Mouse (Mus musculus) retina, adult 2 months (tissue): ENCODE results near the gene Fank1.

Experiments used
- DNase-seq: peaks from one replicate; pipeline ENCODE4 v3.0.0-alpha.2; 2012; ENCODE audit warnings: low read depth, low spot score

The Fank1 gene

DNA sequence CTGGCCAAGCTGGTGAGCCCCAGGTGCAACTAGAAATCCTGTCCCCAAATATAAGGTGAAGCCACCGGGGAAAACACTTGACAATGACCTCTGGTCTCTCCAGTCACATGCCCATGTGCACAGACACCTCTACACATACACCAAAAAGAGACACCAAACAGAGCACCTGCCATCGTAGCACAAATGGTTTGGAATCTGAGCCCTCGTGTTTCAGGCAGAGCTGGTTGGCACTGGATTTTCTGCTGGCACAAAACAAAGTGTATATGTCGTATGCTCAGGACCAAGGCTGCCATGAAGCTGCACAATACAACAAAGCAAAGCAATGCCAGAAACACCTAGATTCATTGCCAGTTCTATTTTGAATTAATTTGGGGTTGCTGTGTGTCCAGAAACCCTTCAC is 8.6 kb upstream of the Fank1 start:
- DNase-seq, result no peak

DNA sequence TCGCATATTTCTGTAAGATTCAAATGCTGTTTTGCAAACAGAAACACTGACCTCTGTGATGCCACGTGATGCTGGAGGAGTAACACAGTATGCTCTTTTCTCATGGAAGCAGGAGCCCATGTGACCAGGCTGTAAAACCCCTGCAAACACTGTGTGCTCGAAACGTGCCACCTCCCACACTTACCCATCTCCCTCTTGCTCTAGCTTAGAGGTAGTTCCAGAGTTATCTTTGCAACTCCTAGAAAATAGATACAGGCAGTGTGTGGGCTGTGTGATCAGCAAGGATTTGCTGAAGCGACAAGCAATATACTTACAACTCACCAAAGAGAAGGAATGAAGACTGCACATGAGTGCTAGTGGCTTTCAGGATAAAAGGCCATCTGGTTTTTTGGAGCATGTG is 8.1 kb upstream of the Fank1 start:
- DNase-seq, result no peak

DNA sequence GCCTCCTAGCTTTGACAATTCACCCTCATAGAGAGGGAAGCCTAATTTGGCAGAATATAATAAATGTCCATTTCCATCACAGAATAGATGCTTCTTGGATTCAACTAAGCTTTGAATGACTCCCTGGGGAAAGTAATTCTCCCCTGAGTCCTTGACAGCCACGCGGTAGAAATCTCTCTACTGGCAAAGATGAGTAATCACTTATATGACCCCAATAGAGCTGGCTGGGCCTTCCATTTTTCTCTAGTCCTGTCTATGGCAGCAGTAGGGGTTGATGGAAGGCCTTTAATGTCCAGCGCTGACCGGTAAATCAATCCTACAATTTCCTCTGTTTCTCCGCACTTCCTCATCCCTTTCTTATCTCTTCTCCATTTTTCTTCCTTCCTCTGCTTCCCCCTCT is 1.5 kb upstream of the Fank1 start:
- DNase-seq, result no peak

DNA sequence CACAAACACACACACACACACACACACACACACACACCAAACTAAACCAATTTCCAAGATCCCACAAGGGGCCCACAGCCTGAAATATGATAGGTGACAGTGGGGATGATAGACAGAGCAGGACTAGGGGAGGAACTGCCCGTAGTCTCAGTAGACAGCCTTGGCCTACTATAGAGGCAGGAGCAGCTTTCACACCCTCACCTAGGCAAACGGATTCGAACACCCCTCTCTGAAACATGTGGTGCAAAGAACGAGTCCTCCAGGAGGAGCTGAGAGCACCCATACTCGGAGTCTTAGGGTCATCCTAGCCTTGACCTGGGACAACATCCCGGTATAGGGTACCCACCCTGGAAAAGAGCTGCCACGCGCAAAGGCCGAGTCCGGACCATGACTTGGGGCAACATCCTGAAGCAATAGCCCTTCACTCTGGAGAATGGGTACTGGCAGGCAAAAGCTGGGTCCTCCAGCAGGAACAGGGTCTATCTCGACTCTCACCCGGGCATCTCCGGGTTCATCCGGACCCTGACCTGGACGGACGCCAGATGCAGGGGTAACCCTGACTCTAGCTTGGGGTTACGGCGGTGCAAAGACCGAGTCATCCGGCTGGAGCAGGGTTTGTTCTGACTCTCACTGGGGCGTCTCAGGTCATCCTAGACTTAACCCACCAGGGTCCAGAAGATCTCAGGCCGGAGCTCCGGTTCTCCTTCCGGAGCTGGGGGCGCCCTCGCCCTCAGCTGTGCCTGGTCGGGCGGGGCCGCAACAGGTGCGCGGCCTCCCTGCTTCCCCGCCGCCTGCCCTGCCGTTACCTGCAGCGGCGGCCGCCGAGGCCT is 650 bp upstream of the Fank1 start:
- no peak for DNase-seq

DNA sequence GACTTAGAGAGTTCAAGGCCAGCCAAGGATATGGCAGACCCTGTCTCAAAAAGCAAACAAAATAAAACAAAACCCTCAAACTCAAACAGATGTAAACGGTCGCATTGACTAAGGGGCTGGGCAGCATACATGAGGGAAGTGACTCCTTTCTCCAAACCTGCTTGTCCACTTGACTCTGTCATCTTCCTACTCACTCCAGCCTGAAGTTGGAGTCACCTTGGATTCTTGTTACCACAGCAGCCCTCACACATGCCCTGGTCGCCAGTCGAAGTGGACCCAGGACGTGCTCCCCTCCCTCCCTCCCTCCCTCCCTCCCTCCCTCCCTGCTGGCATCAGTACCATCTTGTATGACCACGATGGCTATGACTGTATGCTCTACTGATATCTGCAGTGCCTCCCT is 4.9 kb downstream of the Fank1 start:
- DNase-seq, result no peak

DNA sequence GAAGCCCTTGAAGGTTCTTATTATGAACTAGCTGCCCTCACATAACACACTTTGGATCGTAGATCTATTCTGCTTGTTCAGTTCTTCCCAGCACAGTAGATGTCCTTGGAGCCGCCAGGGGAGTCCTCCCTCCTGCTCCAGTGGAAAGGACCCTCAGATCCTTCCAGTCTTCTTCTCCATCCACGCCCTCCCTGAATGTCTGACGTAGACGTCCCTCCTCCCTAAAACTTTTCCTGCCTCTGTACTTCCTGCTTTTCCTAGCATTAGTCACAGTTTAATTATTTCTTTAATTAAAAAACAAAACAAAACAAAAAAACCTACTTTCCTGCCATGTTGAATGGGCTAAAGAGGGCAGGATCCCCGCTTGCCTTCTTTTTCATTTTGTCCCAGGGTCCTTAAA is 5.3 kb downstream of the Fank1 start:
- DNase-seq, result no peak

DNA sequence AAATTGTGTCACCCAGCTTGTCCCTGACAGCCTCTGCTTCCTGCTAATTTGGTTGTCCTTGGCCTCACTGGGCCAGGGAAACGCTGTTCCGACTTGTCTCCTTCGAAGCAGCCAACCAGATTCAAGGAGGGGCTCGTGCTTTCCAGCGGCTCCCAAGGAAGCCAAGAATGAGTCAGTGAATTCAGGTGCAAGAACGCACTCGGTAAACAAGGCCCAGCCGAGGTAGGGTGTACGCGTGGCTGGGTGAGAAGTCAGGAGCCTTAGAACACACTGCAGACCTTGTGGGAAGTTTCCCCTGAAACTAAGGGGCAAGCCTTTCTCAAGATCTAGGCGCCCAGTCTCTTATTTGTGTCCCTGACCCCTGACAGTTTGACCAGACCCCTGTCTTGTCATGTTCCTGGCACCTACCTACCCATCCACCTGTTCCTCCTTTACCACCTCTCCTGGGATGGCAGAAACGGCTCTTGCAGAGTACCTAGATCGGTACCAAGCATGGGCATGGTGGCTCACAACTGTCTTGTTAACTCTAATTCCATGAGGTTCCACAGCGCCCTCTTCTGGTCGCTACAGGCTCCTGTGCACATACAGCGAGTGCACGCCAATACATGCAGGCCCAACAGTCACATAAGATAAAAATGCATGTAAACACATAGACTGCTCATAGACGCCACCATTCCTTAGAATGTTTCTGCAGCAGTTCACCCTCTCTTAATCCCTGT is 6.2 kb downstream of the Fank1 start, which contains the start of gene Dhx32:
TSS of gene Dhx32 (minus strand) at position 10 of the 719 bp plus-strand sequence.
- no peak for DNase-seq

DNA sequence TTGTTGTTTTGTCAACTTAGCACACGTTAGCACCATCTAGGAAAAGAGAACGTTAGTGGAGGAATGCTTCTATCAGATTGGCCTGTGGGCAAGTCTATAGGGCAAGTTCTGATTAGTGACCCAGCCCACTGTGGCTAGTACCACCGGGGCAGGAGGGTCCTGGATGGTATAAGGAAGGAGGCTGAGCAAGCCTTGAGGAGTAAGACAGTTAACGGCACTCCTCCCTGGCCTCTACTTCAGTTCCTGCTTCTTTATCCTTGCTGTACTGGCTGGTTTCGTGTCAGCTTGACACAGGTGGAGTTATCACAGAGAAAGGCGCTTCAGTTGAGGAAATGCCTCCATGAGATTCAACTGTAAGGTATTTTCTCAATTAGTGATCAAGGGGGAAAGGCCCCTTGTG is 10.9 kb downstream of the Fank1 start:
- no peak for DNase-seq

DNA sequence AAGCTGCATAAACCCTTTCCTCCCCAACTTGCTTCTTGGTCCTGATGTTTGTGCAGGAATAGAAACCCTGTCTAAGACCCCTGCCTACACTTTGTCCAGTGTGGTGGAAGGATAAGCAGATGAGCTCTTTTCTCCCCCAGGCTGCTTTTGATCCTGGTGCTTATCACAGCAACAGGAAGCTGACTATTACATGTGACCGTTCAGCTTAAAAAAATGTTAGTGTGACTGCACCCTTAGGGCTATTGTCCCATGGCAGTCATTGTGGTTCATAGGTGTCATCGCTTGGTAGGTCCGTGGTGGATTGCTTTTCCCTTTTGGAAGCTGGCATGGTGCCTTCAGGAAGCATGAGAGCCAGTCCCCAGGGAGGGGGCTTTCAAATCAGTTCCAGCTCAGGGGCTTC is 11.5 kb downstream of the Fank1 start:
- no peak for DNase-seq

DNA sequence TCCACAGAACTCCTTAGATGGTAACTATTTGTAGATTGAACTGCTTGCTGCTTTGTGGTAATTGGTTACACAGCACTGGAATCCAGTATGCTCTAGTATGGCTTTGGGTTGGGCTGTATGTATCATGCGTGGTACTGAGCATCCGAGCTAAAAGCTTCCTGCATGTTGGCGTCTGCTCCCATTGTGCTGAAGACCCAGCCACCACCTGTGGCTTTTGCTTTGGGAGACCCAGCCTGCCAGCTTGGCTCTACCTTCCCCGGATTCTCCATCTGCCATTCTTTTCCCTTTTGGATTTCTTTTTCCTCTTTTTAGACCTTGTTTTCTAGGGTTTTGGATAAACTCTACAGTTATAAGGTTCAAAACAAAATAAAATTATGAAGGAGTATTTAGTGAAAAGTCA is 13.5 kb downstream of the Fank1 start:
- DNase-seq, result no peak

DNA sequence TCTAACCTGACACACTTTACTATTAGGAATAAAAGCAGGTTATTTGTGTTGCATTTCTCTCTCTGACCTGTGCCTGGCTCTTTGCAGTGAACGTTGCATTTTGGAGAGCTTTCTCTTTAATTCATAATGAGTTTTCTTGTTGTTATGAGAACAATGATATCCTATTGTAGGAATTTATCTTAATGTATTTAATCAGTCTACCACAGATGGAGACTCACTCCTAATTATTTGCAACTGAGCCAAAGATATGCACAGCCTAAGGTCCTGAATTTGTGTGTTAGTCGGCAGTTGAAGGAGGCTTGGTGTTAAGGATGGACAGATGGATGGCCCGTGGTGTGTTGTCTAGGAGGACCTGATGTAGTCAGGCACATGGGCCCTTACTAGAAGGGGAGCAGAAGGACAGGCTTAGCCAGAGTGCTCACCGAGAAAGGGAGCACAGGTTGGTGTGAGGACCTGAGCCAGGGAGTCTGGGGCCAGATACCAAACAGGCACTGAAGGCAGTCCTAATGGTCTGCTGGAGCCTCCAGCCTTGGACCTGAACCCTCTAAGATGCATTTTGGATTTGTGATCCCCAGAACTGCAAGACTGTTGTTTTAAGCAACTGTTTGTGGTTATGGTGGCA is 14.1 kb downstream of the Fank1 start:
- no peak for DNase-seq

DNA sequence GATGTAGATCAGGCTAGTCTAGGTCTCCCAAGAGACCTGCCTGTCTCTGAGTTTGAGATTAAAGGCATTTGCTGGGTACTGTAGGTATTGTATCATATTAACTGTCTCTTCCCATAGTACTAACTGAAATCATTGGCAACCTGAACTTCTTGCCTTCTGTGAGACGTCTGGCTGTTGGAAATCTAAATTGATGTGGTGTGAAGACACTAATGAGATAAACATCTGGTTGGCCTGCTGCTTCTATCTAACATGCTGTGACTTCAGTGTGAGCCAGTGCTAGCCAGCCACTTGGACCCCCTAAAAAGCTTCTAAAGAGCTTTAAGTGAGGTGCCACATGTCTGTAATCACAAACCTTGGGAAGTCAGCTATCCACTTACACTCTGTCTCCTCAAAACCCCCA is 16.1 kb downstream of the Fank1 start:
- DNase-seq, result no peak

DNA sequence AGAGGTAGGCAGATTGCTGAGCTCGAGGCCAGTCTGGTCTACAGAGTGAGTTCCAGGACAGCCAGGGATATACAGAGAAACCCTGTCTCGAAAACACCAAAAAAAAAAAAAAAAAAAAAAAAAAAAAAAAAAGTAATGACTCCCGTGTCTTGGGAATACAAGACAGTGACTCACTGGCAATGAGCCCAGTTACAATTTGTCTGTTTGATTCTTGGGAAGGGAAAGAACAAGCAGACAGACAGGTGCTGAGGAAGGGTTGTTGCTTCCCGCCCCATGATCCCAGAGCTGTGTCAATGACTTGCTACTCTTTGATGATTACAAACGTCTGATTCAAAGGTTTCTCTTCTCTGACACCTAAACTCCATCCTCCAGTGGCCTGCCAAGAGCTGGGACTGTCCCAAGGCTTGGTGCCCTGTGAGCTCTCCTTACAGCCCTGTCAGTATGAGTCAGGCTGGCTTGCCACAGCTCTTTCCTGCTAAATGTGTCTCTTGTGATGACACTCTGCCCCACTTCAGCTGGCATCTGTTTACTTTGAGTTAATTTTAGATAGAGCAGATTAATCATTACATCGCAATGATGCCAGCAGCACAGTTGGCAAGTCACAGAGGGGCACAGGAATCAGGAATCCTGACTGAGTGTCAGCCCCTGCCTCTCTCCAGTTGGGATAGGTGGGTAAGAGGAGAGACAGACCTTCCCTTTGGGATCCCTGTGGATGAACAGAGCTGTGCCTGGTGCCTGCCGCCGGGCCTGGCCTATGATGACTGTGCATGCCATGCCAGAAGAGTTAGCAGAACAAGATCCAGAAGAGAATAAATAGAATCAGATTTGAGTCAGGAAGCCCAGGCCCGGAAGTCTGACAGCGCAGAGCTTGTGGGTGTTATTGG is 16.8 kb downstream of the Fank1 start:
- DNase-seq, result no peak

DNA sequence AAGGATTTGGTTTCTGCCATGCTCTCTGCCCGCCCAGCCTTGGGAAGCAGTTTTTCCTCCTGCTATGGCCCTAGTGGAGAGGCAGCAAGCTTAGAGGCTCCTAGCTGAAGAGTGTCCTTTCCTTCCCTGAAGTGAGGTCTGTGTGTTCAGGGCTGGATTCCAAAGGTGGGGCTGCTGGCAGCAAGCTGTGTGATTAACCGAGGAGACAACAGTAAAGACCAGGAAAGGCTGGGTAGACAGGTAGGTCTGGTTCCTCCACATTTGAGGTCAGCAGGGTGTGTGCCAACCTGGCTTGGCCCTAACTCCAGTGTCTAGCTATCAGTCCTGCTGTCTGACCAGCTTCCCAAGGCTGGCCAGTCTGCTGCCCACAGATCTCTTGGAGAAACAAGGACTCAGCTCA is 18.1 kb downstream of the Fank1 start:
- DNase-seq, result no peak

DNA sequence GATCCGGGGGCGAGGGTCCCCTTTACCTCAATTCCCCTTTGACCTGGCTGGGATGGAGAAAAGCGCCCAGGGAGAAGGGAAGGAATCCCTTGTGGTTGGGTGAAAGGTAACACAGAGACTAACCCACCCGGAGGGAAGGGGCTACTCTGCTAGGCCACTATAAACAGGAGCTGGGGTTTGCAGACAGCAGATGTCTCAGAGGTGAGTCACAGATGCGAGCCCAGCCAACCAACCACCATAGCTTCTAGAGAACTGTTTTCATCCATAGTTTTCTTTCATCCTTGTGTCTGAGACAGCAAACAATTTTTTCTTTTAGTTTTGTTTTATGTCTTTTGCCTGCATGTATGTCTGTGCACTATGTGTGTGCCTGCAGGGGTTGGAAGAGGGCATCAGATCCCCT is 23.3 kb downstream of the Fank1 start:
- DNase-seq, result no peak

DNA sequence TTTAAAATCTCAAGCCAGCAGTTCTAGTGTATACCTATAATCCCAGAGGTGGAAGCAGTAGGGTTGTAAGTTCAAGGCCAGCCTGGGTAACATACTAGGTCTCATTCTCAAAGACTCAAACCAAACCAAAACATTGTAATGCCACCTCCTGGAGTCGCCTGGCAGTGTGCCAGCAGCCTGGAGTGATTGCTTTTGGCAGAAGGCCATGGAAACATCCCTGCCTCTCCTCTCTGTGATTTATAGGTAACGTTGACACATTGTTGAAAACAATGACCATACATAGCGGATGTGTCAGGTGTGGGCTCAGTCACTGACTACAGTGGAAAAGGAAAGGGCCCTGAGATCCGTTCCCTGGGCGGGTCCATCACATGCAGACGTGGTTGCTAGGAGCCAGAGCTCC is 25.2 kb downstream of the Fank1 start:
- no peak for DNase-seq

DNA sequence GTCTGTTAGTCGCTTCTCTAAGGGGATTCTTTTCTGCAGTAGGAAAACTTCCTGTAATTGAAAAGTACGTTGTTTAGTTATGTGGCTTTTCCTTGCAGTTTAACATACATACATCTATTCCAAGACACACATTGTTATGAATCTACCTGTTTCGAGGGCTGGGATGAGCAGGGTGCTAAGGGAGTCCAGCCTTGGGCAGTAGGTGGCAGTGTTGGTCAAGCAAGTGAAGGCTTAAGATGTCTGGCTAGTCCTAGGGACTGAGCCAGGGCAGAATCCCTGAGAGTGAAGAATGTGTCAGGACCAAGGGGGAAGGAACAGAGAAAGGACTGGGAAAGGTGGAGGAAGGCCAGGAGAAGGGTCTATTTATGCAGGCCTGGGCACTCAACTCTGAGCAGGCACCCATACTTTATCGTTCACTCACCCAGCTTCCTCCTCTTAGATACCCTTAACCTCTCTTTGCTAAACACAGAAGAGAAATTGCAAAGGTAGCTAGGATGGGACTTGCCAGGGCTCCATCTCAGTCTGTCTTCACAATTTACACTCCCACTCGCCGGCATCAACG is 29.0 kb downstream of the Fank1 start:
- DNase-seq, result peak; percentile 46

DNA sequence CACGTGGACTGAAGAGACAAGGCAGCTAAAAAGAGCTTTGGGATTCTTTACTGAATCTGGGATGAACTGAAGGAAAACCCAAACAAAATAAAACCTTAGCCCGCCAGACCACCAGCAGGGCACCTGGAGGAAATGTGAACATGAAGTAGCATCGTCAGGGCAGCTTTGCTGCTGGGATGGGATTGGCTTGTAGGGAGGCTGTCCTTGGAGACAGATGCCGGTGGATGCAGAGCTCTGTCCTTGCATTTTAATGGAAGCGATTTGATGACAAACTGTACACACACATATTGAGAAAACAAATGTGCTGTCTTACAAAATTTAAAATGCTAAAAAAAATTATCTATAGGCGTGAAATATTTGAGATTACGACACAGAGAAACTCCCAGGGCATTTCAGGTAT is 36.3 kb downstream of the Fank1 start:
- DNase-seq, result no peak

DNA sequence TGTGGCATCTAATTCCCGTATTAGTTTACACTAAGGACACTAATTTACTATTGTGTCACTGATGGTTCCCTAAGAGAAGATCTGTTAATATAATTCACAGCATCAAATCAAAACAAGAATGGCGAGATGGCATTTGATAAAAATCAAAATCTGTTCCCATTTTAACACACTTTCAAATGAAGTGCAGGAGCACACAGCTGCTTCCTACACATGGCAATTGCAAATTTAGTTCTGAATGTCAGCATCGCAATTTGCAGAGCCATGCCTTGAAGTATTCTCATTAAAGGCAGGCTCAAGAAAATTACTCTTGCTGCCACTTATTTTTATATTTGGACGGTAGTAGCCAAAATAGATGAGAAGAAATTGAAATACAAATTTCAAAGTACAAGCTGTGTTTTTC is 36.7 kb downstream of the Fank1 start:
- no peak for DNase-seq

DNA sequence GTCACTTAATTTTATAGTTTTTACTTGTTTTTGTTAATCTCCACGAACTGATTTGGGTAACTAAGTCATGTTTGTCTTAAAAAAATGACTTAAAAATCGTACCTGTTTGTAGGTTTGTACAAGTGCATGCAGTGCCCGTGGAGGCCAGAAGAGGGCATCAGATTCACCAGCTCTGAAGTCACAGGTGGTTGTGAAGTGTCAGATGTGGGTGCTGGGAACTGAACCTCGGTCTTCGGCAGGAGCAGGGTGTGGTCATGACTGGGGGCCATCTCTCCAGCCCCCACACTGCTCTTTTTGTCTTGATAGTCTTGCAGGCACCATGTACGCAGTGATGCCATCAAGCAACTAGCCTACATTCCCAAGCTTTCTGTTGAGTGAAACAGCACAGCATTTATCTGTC is 47.1 kb downstream of the Fank1 start:
- no peak for DNase-seq

DNA sequence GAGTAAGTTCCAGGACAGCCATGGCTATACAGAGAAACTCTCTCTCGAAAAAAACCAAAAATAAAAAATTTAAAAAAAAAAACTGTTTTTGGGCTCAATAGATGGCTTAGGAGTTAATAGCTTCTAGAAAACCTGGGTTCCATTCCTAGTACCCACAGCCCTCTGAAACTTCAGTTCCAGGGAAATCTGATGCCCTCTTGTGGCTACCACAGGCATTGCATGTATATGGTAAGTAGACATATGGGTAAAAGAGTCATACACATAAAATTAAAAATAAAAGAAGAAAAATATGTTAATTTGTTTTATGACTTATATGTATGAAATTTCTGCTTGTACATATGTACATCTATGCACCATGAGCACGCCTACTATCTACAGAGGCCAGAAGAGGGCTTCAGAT is 47.9 kb downstream of the Fank1 start:
- DNase-seq, result no peak

DNA sequence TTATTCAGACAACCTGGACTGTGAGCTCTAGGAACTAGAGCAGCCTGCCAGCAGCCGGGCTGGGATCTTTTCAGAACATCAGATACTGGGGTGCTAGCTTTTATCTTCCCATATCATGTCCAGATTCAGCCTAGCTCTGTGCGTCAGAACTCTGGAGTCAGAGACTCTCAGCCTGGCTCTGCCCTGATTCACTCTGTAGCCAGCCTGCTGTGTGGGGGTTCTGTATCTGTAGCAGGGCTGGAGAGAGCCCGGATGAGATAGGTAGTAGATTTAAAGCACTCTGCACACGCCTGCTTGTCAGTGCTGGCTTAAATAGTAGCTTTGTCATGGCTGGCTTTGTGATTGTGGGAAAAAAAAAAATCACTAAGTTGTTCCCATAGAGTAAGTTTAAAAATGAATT is 51.9 kb downstream of the Fank1 start:
- DNase-seq, result no peak
